Mouse (Mus musculus) erythroid progenitor cell, adult 5-6 weeks (primary cell): ENCODE data around the gene AC161166.1. TPM values are rescaled to one million over a fixed set of nuclear protein-coding genes. Genes with fewer than 3 reads are reported as not detected.

Experiments used
- ATAC-seq: replicated peaks from 2 replicates; pipeline ENCODE4 v1.8.0; 2016; ENCODE audit warnings: moderate number of reproducible peaks, mild to moderate bottlenecking, moderate TSS enrichment, inconsistent platforms; ENCODE audit not compliant: poor library complexity, low FRiP score, severe bottlenecking
- total RNA-seq, 2 experiments: library from RNA; stranded (forward) in 1 of 2; stranded (reverse) in 1 of 2; fragments of 150-400 nt in 1 of 2; fragments of 186-747, 209-891 nt in 1 of 2; gene quantifications; 2 replicates each; pipeline versions ENCODE4 v1.2.3 to v1.2.4; 2015 to 2017; ENCODE audit warnings: low replicate concordance in 2 of 2

The AC161166.1 gene
- total RNA-seq, 2 experiments from 2014 or later, result not detected

- no peak for ATAC-seq
These were observed 41.9 kb downstream of the AC161166.1 start for GRCm38 (mm10) chr7:24470356-24470755.

GRCm38 (mm10) chr7:24469126-24469525 is 43.1 kb downstream of the AC161166.1 start:
- ATAC-seq, result no peak

GRCm38 (mm10) chr7:24467886-24468285 is 44.4 kb downstream of the AC161166.1 start:
- no peak for ATAC-seq

GRCm38 (mm10) chr7:24466835-24467234 is 45.4 kb downstream of the AC161166.1 start:
- ATAC-seq, result no peak

DNA sequence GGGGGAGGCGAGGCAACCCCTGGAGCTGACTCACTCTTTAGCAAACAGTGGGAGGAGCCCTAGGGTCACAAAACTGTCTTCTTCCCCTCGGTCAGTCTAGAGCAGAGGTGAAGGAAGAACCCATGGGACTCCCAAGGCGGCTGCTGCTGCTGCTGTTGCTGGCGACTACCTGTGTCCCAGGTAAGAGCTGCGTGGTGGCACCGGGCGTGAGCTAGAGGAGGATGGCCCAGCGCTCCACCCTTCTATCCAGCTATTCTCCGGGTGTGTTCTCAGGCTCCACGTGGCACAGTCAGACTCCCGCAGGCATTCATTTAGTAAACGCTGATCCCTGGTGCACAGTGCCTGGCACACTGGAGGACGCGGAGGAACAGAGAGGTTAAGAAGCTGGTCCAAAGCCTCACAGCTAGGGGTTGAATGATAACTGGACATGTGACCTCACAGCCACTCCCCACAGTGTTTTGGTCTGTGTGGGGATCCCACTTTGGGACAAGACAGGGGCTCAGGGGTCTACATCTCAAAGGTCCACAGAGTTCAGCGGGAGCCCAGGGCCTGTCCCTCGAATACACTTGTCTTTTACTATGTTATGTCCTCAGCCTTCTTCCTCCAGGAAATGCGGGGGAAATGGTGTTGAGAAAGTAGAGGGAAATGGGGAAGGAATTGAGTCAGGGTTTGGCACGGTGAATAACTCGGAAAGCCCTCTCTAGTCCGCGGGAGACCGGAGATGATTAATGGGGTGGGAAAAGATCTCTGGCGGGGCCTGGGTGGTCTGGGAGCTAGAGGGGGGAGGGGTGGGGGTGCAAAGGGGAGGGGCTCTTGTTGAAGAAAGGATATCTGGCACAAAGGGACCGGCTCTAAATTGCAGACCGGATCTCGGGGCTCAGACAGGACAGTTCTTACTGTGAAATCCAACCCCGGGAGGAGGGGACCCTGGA is 49.6 kb downstream of the AC161166.1 start, which contains the start of gene Plaur:
Gene Plaur (plus strand): TSS at position 97 of the 932 bp plus-strand sequence.
- ATAC-seq, result no peak

DNA sequence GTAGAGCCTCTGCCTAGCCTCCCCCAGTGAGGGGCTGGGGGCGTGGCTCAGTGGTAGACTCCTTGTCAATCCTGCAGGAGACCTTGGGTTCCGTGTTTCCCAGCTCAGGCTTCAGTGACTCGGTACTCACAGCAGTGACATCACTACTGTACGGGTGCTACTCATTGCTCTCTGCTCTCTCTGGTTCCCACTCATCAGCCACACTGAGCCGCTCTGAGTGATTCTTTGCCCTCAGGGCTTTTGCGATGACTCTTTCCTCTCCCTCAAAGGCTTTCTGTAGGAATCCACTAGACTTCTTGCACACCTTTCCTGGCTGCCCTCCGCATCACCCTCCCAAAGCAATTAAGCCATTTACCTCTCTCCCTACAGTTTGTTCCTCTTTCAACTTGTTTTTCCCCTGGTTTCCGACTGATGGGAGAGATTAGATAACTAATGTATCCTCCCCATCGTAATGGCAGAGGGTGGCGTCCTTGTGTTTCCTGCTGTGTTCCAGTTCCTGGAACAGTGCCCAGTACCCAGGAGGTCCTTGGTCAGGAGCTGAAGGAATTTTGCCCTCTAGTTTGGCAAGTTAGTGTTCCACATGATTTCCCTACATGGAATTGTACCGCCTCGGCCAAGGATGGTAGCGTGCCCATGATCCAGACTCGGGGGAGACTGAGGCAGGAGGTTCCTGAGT is 50.7 kb downstream of the AC161166.1 start:
- ATAC-seq, result no peak

Other genes starting within 250 kb of the AC161166.1 start
- gene Zfp93, start 242.0 kb downstream of the AC161166.1 start, total RNA-seq (2015; ENCODE audit: low replicate concordance), result not detected in 2 replicates
- gene Zfp93, start 242.0 kb downstream of the AC161166.1 start, total RNA-seq (2017; ENCODE audit: low replicate concordance), result 0.39 and 0.83 TPM in 2 replicates
- 1.1 and 2.5 TPM in 2 replicates for gene Zfp61, start 211.2 kb downstream of the AC161166.1 start, total RNA-seq (2015; ENCODE audit: low replicate concordance)
- 1.8 TPM in 1 of 2 replicates, not detected in the other for gene Zfp61, start 211.2 kb downstream of the AC161166.1 start, total RNA-seq (2017; ENCODE audit: low replicate concordance)
- gene Zfp94, start 195.8 kb downstream of the AC161166.1 start, total RNA-seq (2015; ENCODE audit: low replicate concordance), result 0.72 TPM in 1 of 2 replicates, not detected in the other
- gene Zfp94, start 195.8 kb downstream of the AC161166.1 start, total RNA-seq (2017; ENCODE audit: low replicate concordance), result 0.39 TPM in 1 of 2 replicates, not detected in the other
- not detected in 2 replicates for gene Tescl, start 178.5 kb downstream of the AC161166.1 start, total RNA-seq (2015; ENCODE audit: low replicate concordance)
- gene Tescl, start 178.5 kb downstream of the AC161166.1 start, total RNA-seq (2017; ENCODE audit: low replicate concordance), result not detected in 2 replicates
- not detected in 2 replicates for gene Lypd5, start 163.3 kb downstream of the AC161166.1 start, total RNA-seq (2015; ENCODE audit: low replicate concordance)
- gene Lypd5, start 163.3 kb downstream of the AC161166.1 start, total RNA-seq (2017; ENCODE audit: low replicate concordance), result not detected in 2 replicates
- gene Kcnn4, start 142.2 kb downstream of the AC161166.1 start, total RNA-seq (2015; ENCODE audit: low replicate concordance), result 237 and 287 TPM in 2 replicates
- 417 and 443 TPM in 2 replicates for gene Kcnn4, start 142.2 kb downstream of the AC161166.1 start, total RNA-seq (2017; ENCODE audit: low replicate concordance)
- gene Smg9, start 112.8 kb downstream of the AC161166.1 start, total RNA-seq (2015; ENCODE audit: low replicate concordance), result 33.9 and 52.0 TPM in 2 replicates
- 25.2 and 42.7 TPM in 2 replicates for gene Smg9, start 112.8 kb downstream of the AC161166.1 start, total RNA-seq (2017; ENCODE audit: low replicate concordance)
- gene Irgc1, start 60.2 kb downstream of the AC161166.1 start, total RNA-seq (2015; ENCODE audit: low replicate concordance), result not detected in 2 replicates
- not detected in 2 replicates for gene Irgc1, start 60.2 kb downstream of the AC161166.1 start, total RNA-seq (2017; ENCODE audit: low replicate concordance)
- 2.9 and 6.1 TPM in 2 replicates for gene Plaur, start 50.0 kb downstream of the AC161166.1 start, total RNA-seq (2015; ENCODE audit: low replicate concordance)
- 1.1 and 7.2 TPM in 2 replicates for gene Plaur, start 50.0 kb downstream of the AC161166.1 start, total RNA-seq (2017; ENCODE audit: low replicate concordance)
- not detected in 2 replicates for gene Cadm4, start 30.4 kb downstream of the AC161166.1 start, total RNA-seq (2015; ENCODE audit: low replicate concordance)
- not detected in 2 replicates for gene Cadm4, start 30.4 kb downstream of the AC161166.1 start, total RNA-seq (2017; ENCODE audit: low replicate concordance)
- 0.84 TPM in 1 of 2 replicates, not detected in the other for gene Zfp428, start 5.4 kb downstream of the AC161166.1 start, total RNA-seq (2015; ENCODE audit: low replicate concordance)
- gene Zfp428, start 5.4 kb downstream of the AC161166.1 start, total RNA-seq (2017; ENCODE audit: low replicate concordance), result 2.0 TPM in 1 of 2 replicates, not detected in the other
- gene Irgq, start 18.2 kb upstream of the AC161166.1 start, total RNA-seq (2015; ENCODE audit: low replicate concordance), result 1.1 and 1.3 TPM in 2 replicates
- gene Irgq, start 18.2 kb upstream of the AC161166.1 start, total RNA-seq (2017; ENCODE audit: low replicate concordance), result 0.90 and 2.8 TPM in 2 replicates
- not detected in 2 replicates for gene Pinlyp, start 33.7 kb upstream of the AC161166.1 start, total RNA-seq (2015; ENCODE audit: low replicate concordance)
- not detected in 2 replicates for gene Pinlyp, start 33.7 kb upstream of the AC161166.1 start, total RNA-seq (2017; ENCODE audit: low replicate concordance)
- gene Xrcc1, start 33.8 kb upstream of the AC161166.1 start, total RNA-seq (2015; ENCODE audit: low replicate concordance), result 37.1 and 39.4 TPM in 2 replicates
- gene Xrcc1, start 33.8 kb upstream of the AC161166.1 start, total RNA-seq (2017; ENCODE audit: low replicate concordance), result 36.7 and 62.5 TPM in 2 replicates
- 11.2 and 11.3 TPM in 2 replicates for gene Ethe1, start 75.1 kb upstream of the AC161166.1 start, total RNA-seq (2015; ENCODE audit: low replicate concordance)
- gene Ethe1, start 75.1 kb upstream of the AC161166.1 start, total RNA-seq (2017; ENCODE audit: low replicate concordance), result 6.8 and 9.2 TPM in 2 replicates
- not detected in 2 replicates for gene Zfp575, start 75.2 kb upstream of the AC161166.1 start, total RNA-seq (2015; ENCODE audit: low replicate concordance)
- gene Zfp575, start 75.2 kb upstream of the AC161166.1 start, total RNA-seq (2017; ENCODE audit: low replicate concordance), result 0.26 TPM in 1 of 2 replicates, not detected in the other
- not detected in 2 replicates for gene Phldb3, start 98.3 kb upstream of the AC161166.1 start, total RNA-seq (2015; ENCODE audit: low replicate concordance)
- gene Phldb3, start 98.3 kb upstream of the AC161166.1 start, total RNA-seq (2017; ENCODE audit: low replicate concordance), result 0.64 and 7.0 TPM in 2 replicates
- not detected in 2 replicates for gene Lypd3, start 124.1 kb upstream of the AC161166.1 start, total RNA-seq (2015; ENCODE audit: low replicate concordance)
- gene Lypd3, start 124.1 kb upstream of the AC161166.1 start, total RNA-seq (2017; ENCODE audit: low replicate concordance), result not detected in 2 replicates
- gene Tex101, start 164.2 kb upstream of the AC161166.1 start, total RNA-seq (2015; ENCODE audit: low replicate concordance), result not detected in 2 replicates
- not detected in 2 replicates for gene Tex101, start 164.2 kb upstream of the AC161166.1 start, total RNA-seq (2017; ENCODE audit: low replicate concordance)
- not detected in 2 replicates for gene BC049730, start 196.8 kb upstream of the AC161166.1 start, total RNA-seq (2015; ENCODE audit: low replicate concordance)
- gene BC049730, start 196.8 kb upstream of the AC161166.1 start, total RNA-seq (2017; ENCODE audit: low replicate concordance), result not detected in 2 replicates
- gene Gm4763, start 214.5 kb upstream of the AC161166.1 start, total RNA-seq (2015; ENCODE audit: low replicate concordance), result not detected in 2 replicates
- gene Gm4763, start 214.5 kb upstream of the AC161166.1 start, total RNA-seq (2017; ENCODE audit: low replicate concordance), result not detected in 2 replicates
- gene Cd177, start 247.9 kb upstream of the AC161166.1 start, total RNA-seq (2015; ENCODE audit: low replicate concordance), result 39.4 and 55.5 TPM in 2 replicates
- 37.9 and 49.0 TPM in 2 replicates for gene Cd177, start 247.9 kb upstream of the AC161166.1 start, total RNA-seq (2017; ENCODE audit: low replicate concordance)